Mouse (Mus musculus): ENCODE results near the gene Cep112.

DNA sequence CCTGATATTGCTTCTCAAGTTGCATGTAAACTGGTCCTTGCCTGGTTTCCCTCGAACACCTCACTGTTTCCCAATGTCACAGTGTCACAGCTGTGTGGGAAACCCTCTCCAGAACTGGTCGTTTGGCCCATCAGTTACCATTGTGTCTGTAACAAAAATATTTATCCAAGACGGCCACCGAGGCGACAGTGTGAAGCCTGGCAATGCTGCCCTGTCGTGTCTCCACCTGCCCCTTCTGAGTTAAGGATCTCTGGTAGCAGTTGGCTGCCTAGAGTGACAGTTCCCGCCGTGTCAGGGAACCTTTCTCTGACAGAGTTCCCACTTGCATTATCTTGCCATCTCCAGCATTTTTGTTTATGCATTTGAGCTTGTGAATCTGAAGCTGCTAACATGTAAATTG, 440.8 kb downstream of the Cep112 start:
- no peak for TF ChIP-seq CTCF (conservative IDR thresholded peaks at IDR 0.05; ENCODE audit: insufficient read depth, insufficient read length, low read depth, low read length)
- TF ChIP-seq POLR2A (IDR thresholded peaks at IDR 0.05; ENCODE audit: low read depth, low read length) = no peak

Data from kidney, adult 2 months (tissue).